Mouse (Mus musculus): ENCODE results near the gene Akap11. TPM values are rescaled to one million over a fixed set of nuclear protein-coding genes. Genes with fewer than 3 reads are reported as not detected.

The Akap11 gene
- total and polyA plus RNA-seq, 3 experiments = 10.9 to 17.5 (median 12.0) TPM

DNA sequence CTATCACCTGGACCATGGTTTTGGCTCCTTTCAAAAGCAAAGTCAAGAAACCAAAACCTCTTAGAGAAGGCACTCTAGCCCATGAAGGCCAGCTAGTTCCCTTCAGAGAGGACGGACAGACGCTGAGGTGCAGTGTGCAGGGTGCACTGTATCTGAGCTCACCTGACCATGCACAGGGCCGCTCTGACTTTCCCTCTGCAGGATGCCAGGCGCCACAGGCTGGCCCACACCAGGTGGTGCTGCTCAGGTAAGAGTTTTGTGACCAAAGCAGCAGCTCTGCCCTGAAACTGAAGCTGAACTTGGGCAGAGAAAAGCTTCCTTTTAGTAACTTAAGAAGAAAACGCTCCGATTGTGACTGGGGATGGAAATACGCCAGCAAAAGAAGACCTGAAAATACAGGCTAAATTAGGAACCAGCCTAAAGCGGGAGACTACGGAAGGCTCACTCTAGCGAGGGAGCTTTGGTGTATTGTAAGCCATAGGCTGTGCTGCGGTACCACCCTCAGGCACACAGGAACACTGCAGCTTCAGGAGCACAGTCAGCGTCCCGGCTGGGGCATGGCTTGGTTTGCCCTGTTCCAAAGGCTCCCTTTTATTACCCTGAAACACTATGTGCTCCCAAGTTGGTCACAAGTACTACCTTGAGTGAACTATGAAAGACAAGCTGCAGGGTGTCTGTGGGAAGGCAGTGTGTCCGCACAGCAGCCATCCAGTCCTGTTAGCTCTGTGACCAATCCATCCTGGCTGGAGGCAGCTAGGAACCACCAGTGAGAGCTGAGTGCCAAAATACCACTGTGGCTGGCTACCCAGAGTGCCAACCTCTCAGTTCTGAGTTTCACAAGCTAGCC is 54.0 kb downstream of the Akap11 start:
- H3K4me1 ChIP-seq (ENCODE audit: control insufficient read depth in 1 of 2, insufficient read depth in 2 of 2) = peaks cover 2 to 5% of the 10 kb centered on the region in 2 experiments; a peak in 2 of 4 replicates
- in situ Hi-C loops (cut with MboI; ENCODE audit: low pct_ligation_motif_present, low pct_unique_long_range_greater_than_20kb, low sequenced_read_pairs) (loop anchor here (10.0 kb wide), 2 partner anchors 168 to 198 kb away; no protein-coding TSS in a partner anchor), dilution Hi-C loops (cut with MboI; ENCODE audit: extremely low pct_ligation_motif_present, extremely low pct_unique_long_range_greater_than_20kb, low sequenced_read_pairs) (no loop called here)
- peak; percentile 57 for DNase-seq (ENCODE audit: extremely low read depth)
- no peak overlapping the region for H3K9ac ChIP-seq (ENCODE audit: insufficient read depth, low read depth)
- H3K36me3 ChIP-seq (replicated peaks in 1 of 2; ENCODE audit: control insufficient read depth in 1 of 2, insufficient read depth in 1 of 2, low read length in 1 of 2) = no peaks in the 10 kb centered on the region
- TF ChIP-seq RAD21 (IDR thresholded peaks at IDR 0.05; ENCODE audit: low read depth, low read length) (peak; percentile 95), ZC3H11A (IDR thresholded peaks at IDR 0.05; ENCODE audit: low read depth, low read length) (peak; percentile 48), CTCF (conservative IDR thresholded peaks at IDR 0.05 in 1 of 2, IDR thresholded peaks at IDR 0.05 in 1 of 2; ENCODE audit: low read depth in 2 of 2, low read length in 2 of 2) (peak; percentile 30 to 87; a peak in 3 of 4 replicates), SMC3 (IDR thresholded peaks at IDR 0.05; ENCODE audit: low read depth, low read length) (peak; percentile 83), NELFE (IDR thresholded peaks at IDR 0.05; ENCODE audit: low read depth, low read length) (peak; percentile 30; the same call in 1 of the 2 replicates), SIN3A (IDR thresholded peaks at IDR 0.05; ENCODE audit: low read length) (no peak)
- no peaks in the 10 kb centered on the region for H3K27me3 ChIP-seq (replicated peaks)
- no peaks in the 10 kb centered on the region for H3K79me2 ChIP-seq (replicated peaks; ENCODE audit: control insufficient read depth, extremely low read depth, insufficient read depth, poor library complexity, severe bottlenecking)
- H3K9me3 ChIP-seq (replicated peaks; ENCODE audit: low read length) = no peaks in the 10 kb centered on the region
- H3K27ac ChIP-seq (ENCODE audit: insufficient read depth, low read depth) = no peak overlapping the region
- no peak overlapping the region for H3K4me3 ChIP-seq (replicated peaks in 1 of 3; ENCODE audit: low read depth in 2 of 3, low read length in 2 of 3, poor library complexity in 1 of 3)
- H3K4me2 ChIP-seq (ENCODE audit: insufficient read depth, low read depth, poor library complexity, severe bottlenecking) = peak overlapping the region; percentile 13; the same call in 1 of the 2 replicates

DNA sequence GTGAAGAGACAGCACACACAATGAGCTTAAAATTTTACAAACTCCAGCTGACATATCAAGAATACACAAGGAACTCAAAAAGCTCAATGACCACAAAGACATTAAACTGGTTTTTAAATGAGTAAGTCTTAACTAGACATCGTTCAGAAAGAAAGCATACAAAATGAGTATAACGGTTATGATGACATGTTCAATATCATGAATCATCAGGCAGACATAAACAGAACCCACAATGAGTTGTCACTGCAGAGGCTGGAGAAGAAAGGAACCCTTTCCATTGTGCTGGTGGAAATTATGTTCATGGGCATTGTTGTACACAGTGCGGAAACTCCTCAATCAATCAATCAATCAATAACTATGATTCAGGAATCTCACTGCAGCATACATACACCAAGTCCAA is 62.5 kb downstream of the Akap11 start:
- in situ Hi-C loops (cut with MboI; ENCODE audit: low pct_ligation_motif_present, low pct_unique_long_range_greater_than_20kb, low sequenced_read_pairs) (no loop called here), dilution Hi-C loops (cut with MboI; ENCODE audit: extremely low pct_ligation_motif_present, extremely low pct_unique_long_range_greater_than_20kb, low sequenced_read_pairs) (no loop called here)

DNA sequence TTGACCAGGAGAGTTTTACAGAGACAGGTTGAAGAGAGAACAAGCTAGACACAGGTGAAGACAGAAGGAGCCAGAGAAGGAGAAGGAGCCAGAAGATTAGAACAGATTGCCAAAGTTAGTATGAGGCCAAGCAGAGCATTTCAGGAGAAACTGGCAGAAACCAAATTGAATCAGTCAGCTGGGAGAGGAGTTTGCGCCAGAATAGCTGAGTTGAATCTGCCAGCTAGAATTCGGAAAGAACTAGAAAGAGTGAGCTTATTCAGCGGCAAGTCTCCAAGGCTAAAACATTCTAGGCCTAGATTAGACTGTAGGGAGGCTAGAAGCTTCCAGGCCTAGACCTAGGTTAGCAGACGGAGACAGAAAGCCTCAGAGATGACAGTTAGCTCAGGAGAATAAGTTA is 65.9 kb downstream of the Akap11 start:
- Histone ChIP-seq H3K36me3 (replicated peaks in 1 of 2; ENCODE audit: control insufficient read depth in 1 of 2, insufficient read depth in 1 of 2, low read length in 1 of 2) (no peaks in the 10 kb centered on the region), H3K4me3 (replicated peaks in 1 of 3; ENCODE audit: low read depth in 2 of 3, low read length in 2 of 3, poor library complexity in 1 of 3) (no peak overlapping the region), H3K9ac (ENCODE audit: insufficient read depth, low read depth) (no peak overlapping the region), H3K4me2 (ENCODE audit: insufficient read depth, low read depth, poor library complexity, severe bottlenecking) (no peak overlapping the region), H3K27ac (ENCODE audit: insufficient read depth, low read depth) (no peak overlapping the region), H3K79me2 (replicated peaks; ENCODE audit: control insufficient read depth, extremely low read depth, insufficient read depth, poor library complexity, severe bottlenecking) (no peaks in the 10 kb centered on the region), H3K27me3 (replicated peaks) (no peaks in the 10 kb centered on the region), H3K4me1 (ENCODE audit: control insufficient read depth in 1 of 2, insufficient read depth in 2 of 2) (no peaks in the 10 kb centered on the region), H3K9me3 (replicated peaks; ENCODE audit: low read length) (no peaks in the 10 kb centered on the region)
- in situ Hi-C loops (cut with MboI; ENCODE audit: low pct_ligation_motif_present, low pct_unique_long_range_greater_than_20kb, low sequenced_read_pairs) (no loop called here), dilution Hi-C loops (cut with MboI; ENCODE audit: extremely low pct_ligation_motif_present, extremely low pct_unique_long_range_greater_than_20kb, low sequenced_read_pairs) (no loop called here)
- DNase-seq (ENCODE audit: extremely low read depth) = no peak
- TF ChIP-seq GABPA (IDR thresholded peaks at IDR 0.05; ENCODE audit: insufficient replicate concordance, low read depth, low read length) = no peak
- no peak for TF ChIP-seq BHLHE40 (IDR thresholded peaks at IDR 0.05; ENCODE audit: low read depth, low read length)
- TF ChIP-seq JUND (conservative IDR thresholded peaks at IDR 0.05; ENCODE audit: low read depth, low read length) = no peak
- no peak for TF ChIP-seq SMC3 (IDR thresholded peaks at IDR 0.05; ENCODE audit: low read depth, low read length)
- no peak for TF ChIP-seq JUN (IDR thresholded peaks at IDR 0.05; ENCODE audit: insufficient read depth, low read depth, low read length)
- TF ChIP-seq POLR2A (IDR thresholded peaks at IDR 0.05; ENCODE audit: low read depth, low read length) = no peak
- TF ChIP-seq CTCF (conservative IDR thresholded peaks at IDR 0.05 in 1 of 2, IDR thresholded peaks at IDR 0.05 in 1 of 2; ENCODE audit: low read depth in 2 of 2, low read length in 2 of 2) = no peak
- no peak for TF ChIP-seq MAZ (IDR thresholded peaks at IDR 0.05; ENCODE audit: low read depth, low read length)
- no peak for TF ChIP-seq MXI1 (IDR thresholded peaks at IDR 0.05; ENCODE audit: low read depth, low read length)
- TF ChIP-seq NRF1 (IDR thresholded peaks at IDR 0.05; ENCODE audit: low read depth, low read length) = no peak
- no peak for TF ChIP-seq USF2 (conservative IDR thresholded peaks at IDR 0.05; ENCODE audit: low read depth, low read length)
- TF ChIP-seq PAX5 (IDR thresholded peaks at IDR 0.05; ENCODE audit: low read length) = no peak
- TF ChIP-seq TCF12 (IDR thresholded peaks at IDR 0.05; ENCODE audit: low read depth, low read length) = no peak
- no peak for TF ChIP-seq CHD1 (IDR thresholded peaks at IDR 0.05; ENCODE audit: low read depth, low read length)

More for the DNA sequence above, 62.5 kb downstream of the Akap11 start:
- no peaks in the 10 kb centered on the region for H3K4me1 ChIP-seq (ENCODE audit: control insufficient read depth in 1 of 2, insufficient read depth in 2 of 2)
- H3K79me2 ChIP-seq (replicated peaks; ENCODE audit: control insufficient read depth, extremely low read depth, insufficient read depth, poor library complexity, severe bottlenecking) = no peaks in the 10 kb centered on the region
- H3K4me3 ChIP-seq (replicated peaks in 1 of 3; ENCODE audit: low read depth in 2 of 3, low read length in 2 of 3, poor library complexity in 1 of 3) = no peak overlapping the region
- no peaks in the 10 kb centered on the region for H3K9me3 ChIP-seq (replicated peaks; ENCODE audit: low read length)
- no peak overlapping the region for H3K27ac ChIP-seq (ENCODE audit: insufficient read depth, low read depth)
- no peak overlapping the region for H3K9ac ChIP-seq (ENCODE audit: insufficient read depth, low read depth)
- TF ChIP-seq CHD2 (IDR thresholded peaks at IDR 0.05; ENCODE audit: low read length) (no peak), PAX5 (IDR thresholded peaks at IDR 0.05; ENCODE audit: low read length) (no peak), GABPA (IDR thresholded peaks at IDR 0.05; ENCODE audit: insufficient replicate concordance, low read depth, low read length) (no peak)
- no peak overlapping the region for H3K4me2 ChIP-seq (ENCODE audit: insufficient read depth, low read depth, poor library complexity, severe bottlenecking)
- no peak for DNase-seq (ENCODE audit: extremely low read depth)
- H3K27me3 ChIP-seq (replicated peaks) = no peaks in the 10 kb centered on the region
- no peaks in the 10 kb centered on the region for H3K36me3 ChIP-seq (replicated peaks in 1 of 2; ENCODE audit: control insufficient read depth in 1 of 2, insufficient read depth in 1 of 2, low read length in 1 of 2)
